Mouse (Mus musculus) CD8-positive naive resting alpha-beta T cell, adult 2 months (primary cell): Measurements from ENCODE around the gene Vmn1r193.
"Not testable (repeated sequence)": the region's sequence is repeated elsewhere in the genome, so short reads cannot be mapped to it uniquely, and the experiment has no call there.

ENCODE experiments used
- DNase-seq, 2 experiments: peaks; one replicate each; pipeline ENCODE4 v3.0.0; 2022; ENCODE audit warnings: low read depth in 2 of 2, low spot score in 2 of 2

Vmn1r193 gene

DNA sequence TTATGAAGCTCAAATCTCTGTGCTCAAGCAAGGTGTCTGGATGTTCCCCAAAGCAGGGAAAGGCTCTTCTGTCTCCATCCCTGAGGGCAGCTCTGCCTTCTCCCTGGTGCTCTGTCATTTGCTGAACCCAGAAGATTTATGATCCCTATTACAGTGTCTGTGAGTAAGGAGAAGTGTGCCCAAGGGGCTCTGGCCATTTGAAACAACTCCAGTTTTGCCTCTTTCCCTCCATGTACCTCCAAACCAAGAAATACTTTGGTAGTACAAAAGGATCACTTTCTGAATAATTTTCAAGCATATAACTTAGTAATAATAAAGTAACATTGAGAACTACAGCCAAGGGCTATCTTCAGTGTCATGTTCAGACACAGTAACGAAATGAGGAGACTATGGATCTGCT, at the start of gene Vmn1r193:
TSS of gene Vmn1r193 (minus strand) at position 101 of the 400 bp plus-strand sequence.
- DNase-seq, result not testable (repeated sequence)

DNA sequence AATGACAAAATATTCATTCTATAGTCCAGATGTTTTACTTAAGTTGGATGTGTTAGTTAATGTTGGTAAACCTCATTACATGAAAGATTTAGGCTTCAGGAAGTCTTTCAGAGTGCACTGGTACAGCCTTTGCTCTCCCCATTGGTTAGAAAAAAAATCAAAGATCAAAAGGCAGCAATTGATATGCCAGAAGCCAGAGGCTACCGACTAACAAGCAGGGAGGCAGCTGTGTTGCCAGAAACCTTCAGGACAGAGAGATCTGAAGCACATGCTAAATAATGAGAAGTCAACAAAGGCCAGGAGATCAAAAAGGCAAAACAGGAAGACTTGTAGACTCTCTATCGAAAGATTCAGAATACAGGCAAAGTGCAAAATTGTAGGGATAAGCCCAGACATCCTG, 48.8 kb upstream of the Vmn1r193 start:
- DNase-seq, result no peak

DNA sequence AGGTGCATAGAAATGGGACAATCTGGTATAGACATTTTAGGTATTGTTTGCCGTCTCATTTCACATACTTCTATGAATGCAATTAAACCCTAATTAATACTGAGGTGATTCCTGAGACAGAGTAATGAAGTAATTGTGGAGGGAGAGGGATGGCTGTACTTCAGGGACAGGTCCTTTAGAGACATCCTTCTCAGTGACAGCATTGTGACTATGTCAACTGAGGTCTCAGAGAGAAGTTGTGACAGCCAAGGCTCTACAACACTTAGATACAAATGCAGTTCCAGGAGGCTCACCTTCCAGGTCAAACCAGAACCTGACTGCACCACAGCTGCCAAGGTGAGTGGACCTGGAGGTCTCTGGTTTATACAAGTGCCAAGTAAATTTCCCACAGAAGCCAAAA, 47.3 kb upstream of the Vmn1r193 start, which contains the start of gene Vmn1r195:
TSS of gene Vmn1r195 (plus strand) at position 301 of the 400 bp plus-strand sequence.
- DNase-seq, result not testable (repeated sequence)

DNA sequence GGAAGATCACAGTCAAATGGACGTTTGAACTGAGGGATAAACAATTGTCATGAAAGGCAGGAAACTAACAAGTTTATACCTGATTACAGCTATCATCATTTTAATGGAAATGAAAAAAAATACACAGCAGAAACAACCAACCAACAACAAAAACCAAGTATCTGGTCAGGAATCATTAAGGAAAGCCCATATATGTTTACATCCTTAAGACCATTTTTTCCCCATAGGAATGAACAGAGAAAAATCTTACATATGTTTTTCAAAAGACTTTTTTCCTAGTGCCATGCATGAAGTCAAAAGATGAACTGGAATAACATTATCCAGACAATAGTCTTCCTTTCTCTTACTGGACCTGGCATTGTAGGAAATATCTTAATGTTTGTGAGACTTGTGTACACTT, 21.0 kb upstream of the Vmn1r193 start, which contains the start of gene Vmn1r194:
TSS of gene Vmn1r194 (plus strand) at position 301 of the 400 bp plus-strand sequence.
- no peak for DNase-seq

DNA sequence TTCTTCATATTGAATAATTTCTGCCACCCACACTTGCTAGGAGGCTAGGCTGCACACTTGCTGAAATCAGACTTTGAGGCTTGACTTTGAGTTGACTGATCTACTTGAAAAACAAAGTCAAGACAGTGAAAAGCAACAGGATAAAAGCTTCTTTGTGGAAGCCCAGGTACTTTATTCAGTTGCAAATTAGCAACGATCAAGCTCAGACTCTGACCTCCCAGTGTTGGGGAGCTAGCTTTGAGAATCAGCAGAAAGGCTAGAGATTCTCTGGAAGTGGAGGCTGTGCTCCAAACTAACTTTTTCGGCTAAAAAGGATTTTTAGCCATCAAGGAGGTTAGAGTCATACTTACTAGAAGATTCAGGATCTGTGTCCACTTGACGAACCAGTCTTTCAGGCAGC, 30.2 kb downstream of the Vmn1r193 start:
- not testable (repeated sequence) for DNase-seq

DNA sequence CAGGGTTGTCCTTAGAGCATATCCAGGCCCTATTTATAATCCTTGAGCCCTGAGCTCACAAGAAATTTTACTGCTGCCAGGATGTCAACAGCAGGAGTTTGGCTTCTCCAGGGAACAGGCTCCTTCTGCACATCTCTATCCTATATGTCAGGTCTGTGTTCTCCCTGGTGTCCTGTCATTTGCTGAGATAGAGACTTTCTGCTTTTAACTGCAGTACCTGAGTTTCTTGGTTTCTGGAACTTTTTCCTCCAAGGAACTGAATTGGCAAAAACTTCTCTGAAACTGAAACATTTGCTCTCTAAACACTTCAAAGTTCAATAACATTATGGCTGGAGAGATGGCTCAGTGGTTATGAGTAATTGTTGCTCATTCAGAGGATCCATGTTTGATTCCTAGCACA, 31.9 kb downstream of the Vmn1r193 start, which contains the start of gene Vmn1r192:
TSS of gene Vmn1r192 (minus strand) at position 101 of the 400 bp plus-strand sequence.
- no peak for DNase-seq

DNA sequence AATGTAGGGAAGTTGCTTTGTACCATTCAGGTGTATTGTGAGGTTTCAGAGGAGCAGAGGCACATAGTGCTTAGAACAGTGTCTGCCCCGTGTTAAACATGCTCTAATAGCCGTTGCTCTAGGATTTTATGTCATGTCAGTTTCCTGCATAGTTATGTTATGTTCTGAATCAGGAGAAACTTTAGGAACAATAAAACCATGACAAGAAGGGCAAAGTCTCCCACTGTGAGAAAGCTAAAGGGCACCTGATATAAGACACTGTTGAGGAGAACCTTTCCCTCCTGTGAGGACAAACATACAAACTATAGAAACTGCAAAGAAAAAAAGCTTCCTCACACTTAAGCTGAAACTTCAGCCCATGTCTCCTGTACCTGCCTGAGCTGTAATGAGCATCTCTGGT, 32.6 kb downstream of the Vmn1r193 start:
- no peak for DNase-seq

DNA sequence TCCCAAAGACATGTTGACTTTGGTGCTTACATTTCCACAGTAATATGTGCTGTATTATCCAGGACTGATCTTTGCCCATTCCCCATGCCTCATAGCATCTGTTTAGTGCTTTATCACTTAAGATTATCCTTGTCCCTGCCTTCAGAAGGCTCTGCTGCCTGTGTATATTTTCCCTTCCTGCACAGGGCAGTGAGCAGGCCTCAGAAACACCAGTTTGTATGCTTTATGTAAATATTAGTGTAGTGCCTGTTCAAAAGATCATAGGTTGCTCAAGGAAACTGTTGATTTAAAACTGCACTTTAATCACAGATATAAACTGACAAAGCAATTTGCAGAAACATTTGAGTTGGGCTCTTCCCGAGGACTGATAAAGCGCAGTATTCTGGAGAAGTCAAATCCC, 33.6 kb downstream of the Vmn1r193 start:
- no peak for DNase-seq

DNA sequence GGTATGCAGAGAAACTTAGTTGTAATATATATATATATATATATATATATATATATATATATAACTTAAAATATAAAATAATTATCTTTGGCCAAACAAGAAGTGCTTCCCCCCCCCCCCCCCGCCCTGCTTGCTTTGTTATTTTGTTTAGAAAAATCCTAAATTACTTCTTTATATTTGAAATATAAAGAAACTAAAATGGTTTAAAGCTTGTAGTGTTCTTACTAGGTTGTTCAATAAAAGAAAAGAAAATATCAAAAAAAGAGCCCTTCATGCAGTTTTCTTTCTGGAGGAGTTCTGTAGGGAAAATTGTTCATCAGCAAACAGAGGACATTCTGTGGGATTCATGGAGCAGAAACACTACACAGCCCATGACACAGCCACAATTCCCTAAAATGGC, 39.1 kb downstream of the Vmn1r193 start, which contains the start of gene Vmn1r191:
TSS of gene Vmn1r191 (minus strand) at position 101 of the 400 bp plus-strand sequence.
- no peak for DNase-seq

DNA sequence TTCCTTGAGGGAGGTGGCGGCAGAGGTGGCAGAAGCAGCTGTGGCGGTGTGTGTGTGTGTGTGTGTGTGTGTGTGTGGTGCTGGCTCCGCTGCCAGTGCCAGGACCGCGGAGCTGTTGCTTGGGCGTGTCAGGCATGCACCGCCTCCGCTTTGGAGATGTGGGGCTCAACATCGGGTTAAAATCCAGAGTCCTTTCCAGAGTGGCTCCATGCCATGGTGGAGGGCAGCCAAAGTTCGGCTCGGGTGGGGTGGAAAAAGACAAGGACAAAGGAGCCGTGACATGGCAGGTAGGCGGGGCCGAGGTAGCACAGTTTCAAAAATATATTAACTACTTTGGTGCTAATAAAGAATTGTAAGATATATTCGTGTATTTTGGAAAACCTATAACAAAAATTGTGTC, 54.5 kb downstream of the Vmn1r193 start:
- no peak for DNase-seq
